Mouse (Mus musculus): ENCODE results near the gene Ift52. TPM values are rescaled to one million over a fixed set of nuclear protein-coding genes. Genes with fewer than 3 reads are reported as not detected.

The Ift52 gene
- polyA plus RNA-seq, 1 experiment from 2014 or later = 25.9 TPM

DNA sequence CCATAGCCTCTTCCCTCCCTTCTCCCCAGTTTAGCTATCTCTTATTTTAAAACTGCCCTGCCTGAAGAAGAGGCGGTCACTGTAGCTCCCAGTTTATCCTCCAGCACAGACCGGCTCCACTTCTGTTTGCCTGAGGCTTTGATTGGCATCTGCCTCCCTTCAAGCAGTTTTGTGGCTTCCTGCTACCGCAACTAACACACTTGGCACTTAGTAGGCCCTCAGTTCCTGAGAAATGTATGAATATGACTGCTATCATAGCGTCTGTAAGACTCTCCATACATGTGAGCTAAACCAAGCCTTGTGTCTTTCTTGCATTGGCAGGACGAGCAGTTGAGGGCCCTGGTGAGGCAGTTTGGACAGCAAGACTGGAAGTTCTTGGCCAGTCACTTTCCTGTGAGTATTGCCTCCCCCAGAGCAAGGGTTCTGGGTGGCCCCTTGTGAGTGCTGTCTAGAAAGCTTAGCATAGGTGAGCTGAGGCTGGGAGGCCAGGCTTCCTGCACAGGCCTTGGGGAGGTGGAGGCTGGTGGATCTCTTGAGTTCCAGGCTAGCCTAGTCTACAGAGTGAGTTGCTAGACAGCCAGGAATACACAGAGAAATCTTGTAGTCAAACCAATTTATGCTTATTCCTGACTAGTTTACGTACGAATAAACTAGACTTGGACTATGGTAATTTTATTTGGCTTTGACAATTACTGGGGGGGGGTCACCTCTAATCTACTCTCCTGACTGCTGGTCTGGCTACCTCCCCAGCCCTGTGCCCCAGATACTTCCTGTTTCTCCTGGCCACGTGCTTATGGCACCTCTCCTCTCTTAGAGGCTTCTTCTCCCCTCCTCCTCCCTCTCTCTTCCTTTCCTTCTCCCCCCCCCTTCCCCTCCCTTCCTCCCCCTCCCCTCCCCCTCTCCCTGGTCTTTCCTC lies 44.3 kb downstream of the Ift52 start:
- no peak for ATAC-seq
- no peaks in the 10 kb centered on the region for H3K27me3 ChIP-seq (replicated peaks)
- H3K9me3 ChIP-seq (replicated peaks) = no peaks in the 10 kb centered on the region
- H3K9ac ChIP-seq = no peak overlapping the region
- H3K27ac ChIP-seq = 0 out of 2 replicates have a peak overlapping the region, but pooled peaks have one; percentile 28
- peaks cover 85% of the 10 kb centered on the region for H3K36me3 ChIP-seq
- no peak overlapping the region for H3K4me2 ChIP-seq
- no peak overlapping the region for H3K4me3 ChIP-seq
- H3K4me1 ChIP-seq = peaks cover 41% of the 10 kb centered on the region
- WGBS (ENCODE audit: insufficient replicate concordance) = 50% methylated on average over 8 of the region's 8 CpGs

DNA sequence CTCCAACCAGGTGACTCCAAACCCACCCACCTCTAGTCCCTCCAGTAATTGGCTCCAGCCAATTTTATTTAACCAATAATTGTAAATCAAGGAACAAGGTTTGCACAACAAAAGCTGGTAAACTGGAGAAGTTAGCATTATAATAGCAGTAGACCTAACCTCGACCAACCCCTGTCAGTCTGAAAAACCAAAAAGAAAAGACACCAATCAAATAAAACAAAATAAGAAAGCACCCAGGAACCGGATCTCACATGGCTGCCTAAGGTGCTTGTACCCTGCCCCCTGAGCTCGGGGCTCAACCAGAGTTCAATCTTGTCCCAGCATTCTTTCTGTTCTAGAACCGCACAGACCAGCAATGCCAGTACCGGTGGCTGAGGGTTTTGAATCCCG lies 45.0 kb downstream of the Ift52 start:
- no peak for ATAC-seq
- WGBS (ENCODE audit: insufficient replicate concordance) = 78% methylated on average over 6 of the region's 6 CpGs
- Histone ChIP-seq H3K36me3 (peaks cover 86% of the 10 kb centered on the region), H3K9me3 (replicated peaks) (no peaks in the 10 kb centered on the region), H3K27ac (0 out of 2 replicates have a peak overlapping the region, but pooled peaks have one; percentile 28), H3K27me3 (replicated peaks) (no peaks in the 10 kb centered on the region), H3K4me2 (no peak overlapping the region), H3K9ac (no peak overlapping the region), H3K4me1 (peaks cover 34% of the 10 kb centered on the region), H3K4me3 (no peak overlapping the region)

DNA sequence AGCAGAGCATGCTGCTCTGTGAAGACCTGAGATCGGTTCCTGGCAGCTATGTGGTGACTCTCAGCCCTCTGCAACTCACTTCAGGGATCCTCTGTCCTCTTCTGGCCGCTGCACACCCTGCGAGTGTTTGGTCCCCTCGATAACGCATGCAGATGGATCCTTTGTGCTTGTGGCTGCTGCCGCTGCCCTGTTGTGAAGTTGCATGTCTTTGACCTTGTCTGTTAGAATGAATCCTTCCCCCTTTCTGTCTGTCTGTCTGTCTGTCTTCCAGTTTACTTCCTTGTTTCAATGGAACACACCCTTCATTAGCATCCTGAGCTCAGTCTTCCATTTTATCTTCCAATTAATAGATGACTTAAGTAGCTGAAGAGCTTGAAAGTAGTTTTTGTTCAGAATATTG lies 49.2 kb downstream of the Ift52 start:
- 87% methylated on average over 6 of the region's 6 CpGs for WGBS (ENCODE audit: insufficient replicate concordance)
- Histone ChIP-seq H3K36me3 (peaks cover 100% of the 10 kb centered on the region), H3K27me3 (replicated peaks) (no peaks in the 10 kb centered on the region), H3K9me3 (replicated peaks) (no peaks in the 10 kb centered on the region), H3K9ac (no peak overlapping the region), H3K4me2 (no peak overlapping the region), H3K27ac (no peak overlapping the region), H3K4me1 (peaks cover 3% of the 10 kb centered on the region), H3K4me3 (no peak overlapping the region)
- no peak for ATAC-seq

DNA sequence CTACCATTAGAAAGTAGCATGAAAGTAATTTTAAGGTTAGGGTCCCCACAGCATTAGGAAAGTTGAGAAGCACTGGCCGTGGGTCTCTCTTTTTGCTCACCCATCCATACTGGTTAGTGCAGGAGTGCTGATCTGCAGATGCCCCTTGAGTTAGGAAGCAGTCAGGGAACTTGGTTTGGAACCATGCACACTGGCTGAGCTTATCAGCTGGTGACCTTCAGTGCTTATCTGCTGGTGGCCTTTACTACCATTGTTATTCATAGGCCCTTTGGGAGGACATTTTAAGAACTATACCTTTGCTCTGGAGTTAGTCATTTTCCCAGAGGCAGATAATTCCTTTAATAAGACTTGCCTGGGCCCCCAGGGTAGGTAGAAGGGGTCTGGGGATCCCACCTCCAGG lies 50.1 kb downstream of the Ift52 start:
- 55% methylated on average over 1 of the region's 1 CpGs for WGBS (ENCODE audit: insufficient replicate concordance)
- no peak overlapping the region for H3K4me3 ChIP-seq
- no peak for ATAC-seq
- no peaks in the 10 kb centered on the region for H3K4me1 ChIP-seq
- H3K27me3 ChIP-seq (replicated peaks) = no peaks in the 10 kb centered on the region
- no peak overlapping the region for H3K4me2 ChIP-seq
- H3K27ac ChIP-seq = no peak overlapping the region
- H3K36me3 ChIP-seq = peaks cover 100% of the 10 kb centered on the region
- no peak overlapping the region for H3K9ac ChIP-seq
- H3K9me3 ChIP-seq (replicated peaks) = no peaks in the 10 kb centered on the region

DNA sequence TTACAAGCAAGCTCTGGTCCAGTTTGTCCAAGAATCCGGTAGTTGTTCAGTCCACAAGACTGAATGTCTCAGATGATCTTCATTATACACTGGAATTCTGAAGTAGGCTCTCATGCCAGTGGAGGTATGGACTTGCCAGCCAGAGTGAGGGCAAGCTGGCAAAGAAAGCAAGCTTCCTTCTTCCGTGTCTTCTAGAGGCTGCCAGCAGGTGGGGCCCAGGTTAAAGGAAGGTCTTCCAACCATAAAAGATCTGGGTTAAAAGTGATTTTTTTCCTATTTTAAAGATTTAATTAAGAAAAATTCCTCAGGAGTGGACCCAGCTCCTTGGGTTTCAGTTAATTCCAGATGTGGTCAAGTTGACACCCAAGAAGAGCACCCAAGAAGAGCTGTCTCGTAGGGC lies 53.1 kb downstream of the Ift52 start:
- H3K36me3 ChIP-seq = peaks cover 100% of the 10 kb centered on the region
- no peaks in the 10 kb centered on the region for H3K27me3 ChIP-seq (replicated peaks)
- H3K9ac ChIP-seq = no peak overlapping the region
- H3K9me3 ChIP-seq (replicated peaks) = no peaks in the 10 kb centered on the region
- no peak overlapping the region for H3K27ac ChIP-seq
- no peak overlapping the region for H3K4me3 ChIP-seq
- ATAC-seq = no peak
- no peaks in the 10 kb centered on the region for H3K4me1 ChIP-seq
- no peak overlapping the region for H3K4me2 ChIP-seq
- 82% methylated on average over 3 of the region's 3 CpGs for WGBS (ENCODE audit: insufficient replicate concordance)

DNA sequence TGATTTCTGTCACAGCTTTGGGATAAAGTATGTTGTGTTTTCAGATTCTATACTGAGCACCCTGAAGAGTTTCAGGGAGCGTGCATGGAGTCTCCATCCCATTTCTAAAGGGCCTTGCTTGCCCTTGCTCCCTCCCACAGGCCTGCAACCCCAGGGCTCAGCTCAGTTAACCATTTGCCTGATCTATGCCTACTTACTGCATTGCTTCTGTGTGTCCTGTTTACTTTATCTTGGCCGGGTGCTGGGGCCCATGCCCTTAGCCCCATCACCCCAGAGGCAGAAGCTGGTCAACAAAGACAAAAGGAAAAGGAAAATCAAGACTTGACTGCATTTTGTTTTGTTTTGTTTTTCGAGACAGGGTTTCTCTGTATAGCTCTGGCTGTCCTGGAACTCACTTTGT lies 54.4 kb downstream of the Ift52 start:
- H3K4me3 ChIP-seq = no peak overlapping the region
- ATAC-seq = 0 out of 2 replicates have a peak, but pooled peaks have one; percentile 26
- WGBS (ENCODE audit: insufficient replicate concordance) = 84% methylated on average over 3 of the region's 3 CpGs
- H3K27ac ChIP-seq = no peak overlapping the region
- no peaks in the 10 kb centered on the region for H3K4me1 ChIP-seq
- H3K4me2 ChIP-seq = no peak overlapping the region
- no peaks in the 10 kb centered on the region for H3K27me3 ChIP-seq (replicated peaks)
- H3K9me3 ChIP-seq (replicated peaks) = no peaks in the 10 kb centered on the region
- H3K9ac ChIP-seq = no peak overlapping the region
- H3K36me3 ChIP-seq = peaks cover 99% of the 10 kb centered on the region

DNA sequence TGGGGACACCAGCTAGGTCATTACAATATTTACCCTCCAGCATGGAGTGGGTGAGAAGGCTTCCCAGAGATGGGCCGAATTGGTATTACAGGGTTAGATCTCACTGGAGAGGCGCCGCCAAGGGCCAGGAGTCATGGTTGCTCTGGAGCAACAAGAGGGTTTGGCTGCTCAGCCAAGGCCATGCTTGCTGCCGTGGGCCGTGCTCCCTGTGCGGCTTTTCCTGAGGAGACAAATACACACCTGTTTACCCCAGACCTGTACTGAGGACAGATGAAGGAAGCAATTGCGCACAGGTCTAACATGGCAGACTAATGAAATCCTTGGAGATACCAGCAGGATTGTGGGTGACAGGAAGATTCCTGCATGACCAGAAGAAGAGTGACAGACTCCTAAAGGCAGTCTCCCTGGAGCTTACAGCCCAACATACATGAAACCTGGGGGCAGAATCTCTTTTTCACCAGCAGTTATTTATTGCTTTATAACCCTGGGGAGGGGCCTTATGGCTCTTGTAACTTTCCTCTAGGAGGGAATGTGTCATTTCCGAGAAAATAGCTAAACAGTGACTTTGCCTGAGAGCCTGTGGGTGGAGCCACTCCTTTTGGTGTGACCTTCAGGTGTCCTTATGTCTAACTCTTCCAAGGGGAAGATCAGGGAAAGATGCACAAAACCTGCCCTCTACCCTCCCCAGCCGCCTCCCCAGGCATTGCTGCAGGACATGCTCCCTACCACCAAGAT lies 56.0 kb downstream of the Ift52 start:
- Histone ChIP-seq H3K4me1 (no peaks in the 10 kb centered on the region; the same call in 1 of the 2 replicates), H3K36me3 (peaks cover 99% of the 10 kb centered on the region), H3K9ac (no peak overlapping the region), H3K27me3 (replicated peaks) (no peaks in the 10 kb centered on the region), H3K9me3 (replicated peaks) (no peaks in the 10 kb centered on the region), H3K27ac (no peak overlapping the region), H3K4me3 (no peak overlapping the region), H3K4me2 (no peak overlapping the region)
- 90% methylated on average over 9 of the region's 9 CpGs for WGBS (ENCODE audit: insufficient replicate concordance)
- ATAC-seq = no peak

DNA sequence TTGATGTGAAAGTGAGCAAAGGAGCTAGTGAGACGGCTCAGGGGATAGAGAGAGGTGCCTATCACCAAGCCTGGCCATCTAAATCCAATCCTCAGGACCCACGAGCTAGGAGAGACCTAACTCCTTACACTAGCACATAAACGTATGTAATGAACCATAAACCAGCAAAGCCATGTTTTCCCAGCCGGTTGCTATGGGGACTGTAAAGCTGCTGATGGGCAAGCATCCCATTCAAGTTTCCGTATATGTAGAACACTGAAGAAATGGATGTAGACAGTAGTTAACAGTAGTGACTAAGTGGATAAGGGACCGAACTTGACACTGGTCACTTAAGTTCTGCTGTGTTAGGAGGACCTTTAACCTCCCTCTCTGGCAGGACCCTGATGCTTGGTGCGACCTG lies 56.9 kb downstream of the Ift52 start:
- no peak overlapping the region for H3K4me2 ChIP-seq
- H3K9ac ChIP-seq = no peak overlapping the region
- peaks cover 99% of the 10 kb centered on the region for H3K36me3 ChIP-seq
- 83% methylated on average over 7 of the region's 7 CpGs for WGBS (ENCODE audit: insufficient replicate concordance)
- no peak overlapping the region for H3K27ac ChIP-seq
- no peak overlapping the region for H3K4me3 ChIP-seq
- H3K4me1 ChIP-seq = no peaks in the 10 kb centered on the region; the same call in 1 of the 2 replicates
- no peaks in the 10 kb centered on the region for H3K27me3 ChIP-seq (replicated peaks)
- no peaks in the 10 kb centered on the region for H3K9me3 ChIP-seq (replicated peaks)
- ATAC-seq = no peak

DNA sequence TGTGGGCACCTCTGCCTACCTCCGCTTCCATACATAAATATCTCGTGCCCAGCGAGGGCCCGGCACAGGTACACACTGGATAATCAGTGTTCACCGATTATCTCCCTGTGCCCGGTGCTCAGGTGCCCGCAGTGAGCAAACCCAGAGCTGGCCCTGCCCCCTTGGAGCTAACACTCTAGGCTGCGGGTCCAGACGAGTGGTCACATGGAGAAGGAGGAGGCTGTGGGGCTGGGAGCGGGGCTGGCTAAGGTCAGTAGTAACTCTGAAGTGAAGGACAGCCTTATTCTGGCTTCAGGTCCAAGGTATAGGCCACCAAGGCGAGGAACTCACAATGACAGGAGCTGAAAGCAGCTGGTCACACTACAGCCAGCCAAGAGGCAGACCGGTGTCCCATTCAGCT lies 57.7 kb downstream of the Ift52 start:
- H3K4me3 ChIP-seq = no peak overlapping the region
- ATAC-seq = no peak
- no peak overlapping the region for H3K4me2 ChIP-seq
- no peak overlapping the region for H3K9ac ChIP-seq
- peaks cover 99% of the 10 kb centered on the region for H3K36me3 ChIP-seq
- H3K27me3 ChIP-seq (replicated peaks) = no peaks in the 10 kb centered on the region
- WGBS (ENCODE audit: insufficient replicate concordance) = 88% methylated on average over 12 of the region's 12 CpGs
- no peaks in the 10 kb centered on the region for H3K9me3 ChIP-seq (replicated peaks)
- H3K4me1 ChIP-seq = no peaks in the 10 kb centered on the region; the same call in 1 of the 2 replicates
- H3K27ac ChIP-seq = no peak overlapping the region

DNA sequence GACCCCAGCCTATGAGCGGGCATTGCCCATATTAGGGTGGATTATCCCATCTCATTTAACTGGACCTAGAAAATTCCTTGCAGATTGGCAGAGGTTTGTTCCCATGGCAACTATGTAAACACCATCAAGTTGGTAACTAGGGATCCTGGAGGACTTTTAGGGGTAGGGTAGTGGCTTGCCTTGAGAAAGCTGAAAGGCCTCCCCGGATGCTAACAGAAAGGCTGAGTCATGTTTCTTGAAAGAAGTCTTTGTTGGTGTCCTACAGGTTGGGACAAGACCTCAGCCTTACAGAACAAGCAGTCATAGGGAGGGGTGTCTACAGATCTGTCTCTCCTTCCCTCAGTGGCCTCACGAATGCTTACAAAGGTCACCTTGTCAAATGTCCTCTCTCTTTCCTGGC lies 58.1 kb downstream of the Ift52 start:
- Histone ChIP-seq H3K36me3 (peaks cover 98% of the 10 kb centered on the region), H3K9me3 (replicated peaks) (no peaks in the 10 kb centered on the region), H3K4me3 (no peak overlapping the region), H3K4me1 (no peaks in the 10 kb centered on the region; the same call in 1 of the 2 replicates), H3K27me3 (replicated peaks) (no peaks in the 10 kb centered on the region), H3K27ac (no peak overlapping the region), H3K9ac (no peak overlapping the region), H3K4me2 (no peak overlapping the region)
- 83% methylated on average over 3 of the region's 3 CpGs for WGBS (ENCODE audit: insufficient replicate concordance)
- ATAC-seq = no peak

DNA sequence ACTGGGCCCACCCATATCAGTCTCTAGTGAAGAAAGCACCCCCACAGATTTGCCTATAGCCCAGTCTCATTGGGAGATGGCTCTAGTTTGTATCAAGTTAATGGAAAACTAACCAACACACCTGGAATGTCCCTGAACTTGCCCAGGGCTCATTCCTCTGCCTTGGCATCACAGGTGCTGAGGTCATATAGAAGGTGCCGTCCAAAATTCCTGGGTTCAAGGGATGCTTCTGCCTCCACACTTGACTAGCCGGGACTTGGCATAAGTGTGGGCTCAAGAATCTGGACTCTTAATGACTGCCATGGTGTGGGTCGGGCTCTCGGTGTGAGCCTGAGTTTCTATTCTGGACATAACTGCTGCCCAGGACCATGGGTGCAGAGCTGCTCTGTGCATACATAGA lies 61.9 kb downstream of the Ift52 start:
- H3K4me2 ChIP-seq = no peak overlapping the region
- ATAC-seq = no peak
- H3K27ac ChIP-seq = no peak overlapping the region
- peaks cover 93% of the 10 kb centered on the region for H3K36me3 ChIP-seq
- peaks cover 3% of the 10 kb centered on the region; the same call in 1 of the 2 replicates for H3K4me1 ChIP-seq
- H3K4me3 ChIP-seq = no peak overlapping the region
- H3K9me3 ChIP-seq (replicated peaks) = no peaks in the 10 kb centered on the region
- no peak overlapping the region for H3K9ac ChIP-seq
- WGBS (ENCODE audit: insufficient replicate concordance) = 90% methylated on average over 4 of the region's 4 CpGs
- H3K27me3 ChIP-seq (replicated peaks) = no peaks in the 10 kb centered on the region

DNA sequence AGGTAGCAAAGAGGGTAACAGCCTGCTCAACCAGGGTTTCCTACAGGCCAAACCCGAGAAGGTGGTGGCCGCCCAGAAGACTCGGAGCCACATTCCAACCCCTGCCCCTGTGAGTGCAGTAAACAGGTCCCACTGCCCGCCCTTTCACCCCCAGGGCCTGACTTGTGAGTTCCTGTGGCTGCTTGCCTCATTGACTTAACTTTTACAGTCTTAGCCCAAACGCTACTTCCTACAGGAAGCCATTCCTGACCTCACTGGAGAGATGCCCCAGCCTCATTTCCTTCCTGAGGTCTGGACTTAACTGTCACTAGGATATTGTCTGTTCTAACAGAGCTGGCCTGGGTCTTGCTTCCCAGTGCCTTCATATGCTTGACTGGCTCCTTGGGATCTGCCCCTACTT lies 65.4 kb downstream of the Ift52 start:
- WGBS (ENCODE audit: insufficient replicate concordance) = 58% methylated on average over 5 of the region's 5 CpGs
- peak; percentile 24 for ATAC-seq
- Histone ChIP-seq H3K4me2 (no peak overlapping the region), H3K4me1 (0 out of 2 replicates have a peak, but pooled peaks cover 3% of the 10 kb centered on the region), H3K9me3 (replicated peaks) (no peaks in the 10 kb centered on the region), H3K27ac (no peak overlapping the region), H3K4me3 (no peak overlapping the region), H3K27me3 (replicated peaks) (no peaks in the 10 kb centered on the region), H3K36me3 (peaks cover 70% of the 10 kb centered on the region), H3K9ac (no peak overlapping the region)

All from liver, embryonic 12.5 days (tissue).